Mouse (Mus musculus): ENCODE results near the gene Tnnt3.

Gene Tnnt3

GRCm38 (mm10) chr7:142545967-142546366 lies 47.3 kb downstream of the Tnnt3 start:
- DNase-seq: no peak

- peak; percentile 53 to 67 for DNase-seq
Measured at GRCm38 (mm10) chr7:142547874-142548273, 49.2 kb downstream of the Tnnt3 start.

DNA sequence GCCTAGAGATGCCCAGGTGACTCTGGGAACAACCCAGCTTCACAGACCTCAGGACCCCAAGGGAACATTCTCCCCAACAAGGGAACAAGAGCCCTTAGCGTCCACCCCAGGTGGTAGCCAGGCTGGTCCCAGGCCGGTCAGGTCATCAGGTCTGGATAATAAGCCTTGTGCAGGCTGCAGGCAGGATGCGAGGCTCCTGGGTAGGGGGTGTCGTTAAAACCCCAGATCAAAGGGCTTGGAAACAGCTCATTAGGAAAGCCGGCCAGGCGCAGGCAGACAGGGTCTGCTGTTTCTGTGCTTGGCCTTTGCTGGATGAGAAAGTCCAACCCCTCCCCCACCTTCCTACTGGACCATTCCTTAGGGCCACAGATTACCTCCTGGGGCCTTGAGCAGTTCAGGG lies 50.1 kb downstream of the Tnnt3 start:
- no peak for DNase-seq

GRCm38 (mm10) chr7:142549941-142550763 lies 51.5 kb downstream of the Tnnt3 start:
- peak; percentile 70 to 82 for DNase-seq

DNA sequence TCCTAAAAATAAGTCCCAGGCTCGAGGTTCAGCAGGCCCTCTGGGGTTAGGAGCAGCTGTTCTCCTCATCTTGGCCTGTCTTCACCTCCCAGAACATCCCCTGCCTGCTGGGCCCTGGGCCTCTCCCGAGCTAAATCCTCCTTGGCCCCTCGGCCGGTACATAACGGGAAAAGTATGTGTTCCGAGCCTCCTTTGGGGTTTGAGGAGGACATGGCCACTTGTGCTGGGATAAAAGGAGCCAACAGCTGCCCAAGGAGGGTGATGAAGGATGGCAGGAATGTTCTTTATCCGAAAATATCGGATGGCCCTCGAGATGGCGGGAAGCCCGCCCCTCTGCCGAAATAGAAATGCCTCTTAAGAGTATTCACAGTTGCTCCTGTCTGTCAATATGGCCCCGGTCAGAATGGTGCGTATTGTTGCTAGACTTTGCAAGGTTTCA lies 52.3 kb downstream of the Tnnt3 start:
- no peak for DNase-seq

DNA sequence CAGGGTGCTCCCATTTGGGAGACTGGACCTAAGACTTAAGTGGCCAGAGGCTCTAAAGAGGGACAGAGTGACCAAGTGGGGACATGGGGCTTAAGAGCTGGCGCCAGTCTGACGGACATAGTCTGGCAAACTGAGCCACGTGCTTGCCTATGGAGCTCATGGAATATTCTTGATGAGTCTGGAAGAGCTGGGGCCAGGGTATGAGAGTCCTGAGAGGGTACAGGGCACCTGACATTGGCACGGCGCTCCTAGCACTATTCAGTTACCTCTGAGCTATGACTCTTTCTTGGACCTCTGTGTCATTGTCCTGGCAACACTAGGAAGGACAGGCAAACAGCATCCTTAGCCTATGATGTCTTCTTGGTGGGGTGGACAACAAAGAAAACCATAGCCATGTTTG lies 53.1 kb downstream of the Tnnt3 start:
- DNase-seq: no peak

GRCm38 (mm10) chr7:142552591-142553416 lies 54.2 kb downstream of the Tnnt3 start:
- DNase-seq: peak in 1 of 2 experiments; percentile 57

- no peak for DNase-seq
Measured at GRCm38 (mm10) chr7:142553417-142554335, 55.0 kb downstream of the Tnnt3 start.

DNA sequence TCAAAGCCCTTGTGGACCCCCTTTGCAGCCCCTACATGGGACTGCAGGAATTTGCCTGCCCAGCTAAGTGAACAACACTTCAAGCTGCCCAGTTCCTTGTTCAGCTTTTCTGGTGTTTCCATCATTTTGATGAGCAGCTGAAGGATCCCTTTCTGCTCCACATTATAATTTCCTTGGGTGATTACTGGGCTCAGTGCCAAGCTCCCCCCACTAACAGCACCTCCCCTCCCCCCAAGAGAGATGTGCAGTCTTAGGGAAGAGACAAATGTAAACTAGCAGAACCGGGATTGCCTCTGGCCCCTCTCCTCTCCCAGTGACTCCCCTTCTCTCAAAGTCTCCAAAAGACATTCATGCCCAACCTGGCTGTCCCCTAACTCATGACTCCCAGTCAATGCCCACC lies 56.0 kb downstream of the Tnnt3 start:
- peak in 1 of 2 experiments; percentile 43 for DNase-seq

- no peak for DNase-seq
Measured at GRCm38 (mm10) chr7:142555366-142556088, 56.9 kb downstream of the Tnnt3 start.

GRCm38 (mm10) chr7:142556089-142556476 lies 57.4 kb downstream of the Tnnt3 start:
- no peak for DNase-seq

GRCm38 (mm10) chr7:142557696-142558095 lies 59.1 kb downstream of the Tnnt3 start:
- DNase-seq: no peak

DNA sequence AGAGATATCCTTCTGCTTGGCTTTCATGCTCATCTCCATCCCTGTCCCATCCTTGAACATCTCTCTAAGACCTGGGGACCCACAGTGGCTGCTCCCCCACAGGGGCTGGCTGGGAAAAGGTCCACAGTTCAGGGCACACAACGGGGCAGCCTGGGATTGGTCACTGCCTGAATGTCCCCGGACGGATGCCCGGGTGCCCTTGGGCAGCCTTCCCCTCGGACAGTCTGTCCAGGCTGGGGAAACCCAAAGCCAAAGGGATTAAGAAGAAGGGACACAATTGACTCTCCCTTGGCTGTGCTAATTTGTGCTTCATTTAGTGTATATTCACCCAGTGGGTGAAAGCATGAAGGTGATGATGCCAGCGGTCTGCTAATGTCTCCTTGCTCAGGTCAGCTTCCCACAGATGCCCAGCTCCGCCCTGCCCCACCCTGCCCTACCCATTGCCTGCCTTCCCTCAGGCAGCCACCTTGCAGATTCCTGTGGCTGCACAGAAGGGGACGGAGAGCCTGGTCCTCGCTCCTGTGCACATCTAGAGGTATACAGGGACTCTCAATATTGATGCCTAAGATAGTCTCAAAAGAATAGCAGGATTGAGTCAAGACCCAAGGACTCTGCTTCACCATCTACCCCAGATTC lies 60.0 kb downstream of the Tnnt3 start:
- DNase-seq: no peak

GRCm38 (mm10) chr7:142559651-142560175 lies 61.1 kb downstream of the Tnnt3 start:
- DNase-seq: no peak

DNA sequence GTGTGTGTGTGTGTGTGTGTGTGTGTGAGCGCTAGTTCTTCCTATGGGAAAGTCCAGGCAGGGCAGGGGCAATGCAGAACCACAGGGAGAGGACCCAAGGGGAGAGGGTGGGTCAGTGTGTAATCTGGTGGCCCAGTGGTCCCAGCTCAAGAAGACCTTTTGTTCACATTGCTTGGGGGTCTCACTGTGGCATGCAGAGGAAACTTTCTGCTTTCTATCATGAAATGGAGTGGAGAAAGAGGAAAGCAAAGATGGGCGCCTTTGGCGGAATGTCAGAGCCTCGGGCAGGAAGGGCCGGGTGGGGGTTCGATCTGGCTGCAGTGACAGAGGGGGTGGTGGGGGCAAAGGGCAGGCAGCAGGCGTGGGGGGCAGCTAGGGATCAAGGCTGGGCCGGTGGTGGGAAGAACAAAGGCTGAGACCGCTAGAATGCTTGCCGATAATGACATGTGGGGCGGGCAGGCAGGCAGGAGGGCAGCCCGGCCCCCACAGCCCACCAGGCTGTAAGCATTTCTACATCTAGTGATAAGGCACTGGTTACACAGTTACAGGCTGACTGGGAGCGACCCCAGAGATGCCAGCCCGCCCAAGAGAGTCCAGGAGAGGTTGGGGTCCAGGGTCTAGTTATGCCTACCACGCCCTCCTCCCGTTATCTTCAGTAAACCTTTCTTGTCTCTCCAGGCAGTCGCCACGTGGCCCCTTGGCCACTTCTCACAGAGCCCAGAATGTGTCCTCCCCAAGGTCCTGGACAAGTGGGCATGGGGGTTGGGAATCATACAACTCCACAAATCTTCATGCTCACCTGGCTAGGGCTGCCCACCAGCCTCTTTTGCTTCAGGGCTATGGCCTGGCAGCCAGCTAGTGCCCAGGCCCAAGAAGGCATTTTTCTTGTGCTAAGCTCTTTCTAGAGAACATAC lies 62.6 kb downstream of the Tnnt3 start:
- no peak for DNase-seq

GRCm38 (mm10) chr7:142561856-142562404 lies 63.3 kb downstream of the Tnnt3 start:
- no peak for DNase-seq

- peak; percentile 48 to 58 for DNase-seq
Measured at GRCm38 (mm10) chr7:142563168-142563567, 64.5 kb downstream of the Tnnt3 start.

DNA sequence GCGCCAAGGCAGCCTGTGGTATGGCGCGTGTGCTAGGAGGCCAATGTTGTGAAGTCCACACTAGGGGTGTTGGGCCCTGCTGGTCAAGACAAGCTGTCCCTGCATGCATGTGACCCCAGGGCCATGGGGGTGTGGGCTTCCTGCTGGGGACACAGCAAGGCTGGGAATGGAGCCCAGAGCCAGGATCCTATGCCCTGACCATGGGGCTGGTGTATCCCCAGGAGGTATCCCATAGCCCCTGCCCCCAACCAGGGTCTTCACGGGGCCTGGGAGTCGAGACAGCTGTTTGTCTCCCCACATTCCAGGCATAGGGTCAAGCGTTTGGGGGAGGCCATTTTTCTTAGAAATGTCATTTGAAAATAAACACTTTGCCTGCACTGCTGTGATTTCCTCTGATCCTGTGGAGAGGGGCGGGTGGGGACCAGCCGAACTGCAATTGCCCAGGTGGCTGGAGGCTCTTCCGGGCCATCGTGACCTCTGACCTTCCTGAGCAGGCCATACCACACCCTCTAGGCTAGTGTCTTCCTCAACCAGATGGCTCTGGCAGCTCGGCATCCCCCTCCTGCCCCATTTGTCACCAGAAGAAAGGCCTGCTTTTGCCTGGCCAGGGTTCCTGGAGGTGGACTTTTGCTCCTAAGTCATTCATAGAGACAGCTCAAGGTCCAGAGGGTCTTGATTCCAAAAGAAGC lies 66.5 kb downstream of the Tnnt3 start:
- DNase-seq: peak; percentile 54 to 72
